Mouse (Mus musculus) lung, postnatal 0 days (tissue): Measurements from ENCODE around the gene Igll1. TPM values are rescaled to one million over a fixed set of nuclear protein-coding genes. Genes with fewer than 3 reads are reported as not detected.
"Not testable (repeated sequence)": the region's sequence is repeated elsewhere in the genome, so short reads cannot be mapped to it uniquely, and the experiment has no call there.

Experiments used
- ATAC-seq: fragments of 200-750 bp; cut with Nextera tagmentation; 2 replicates; pipeline ENCODE4 v1.8.0; 2017; ENCODE audit warnings: moderate library complexity
- DNase-seq: peaks from one replicate; pipeline ENCODE4 v3.0.0-alpha.2; 2016; ENCODE audit warnings: low spot score
- H3K27ac ChIP-seq: fragments of 300-500 bp; sonication (generic); 2 replicates; pipeline ENCODE4 v1.5.1; 2014; ENCODE audit warnings: antibody characterized with exemption, mild to moderate bottlenecking, low read length, mixed read lengths
- H3K27me3 ChIP-seq: fragments of 300-500 bp; sonication (generic); replicated peaks from 2 replicates; pipeline ENCODE4 v1.6.1; 2014; ENCODE audit warnings: low read length, mixed read lengths; ENCODE audit not compliant: insufficient read depth
- H3K36me3 ChIP-seq: fragments of 300-500 bp; sonication (generic); 2 replicates; pipeline ENCODE4 v1.6.1; 2014; ENCODE audit warnings: low read length, mixed read lengths; ENCODE audit not compliant: insufficient read depth
- H3K4me1 ChIP-seq: fragments of 300-500 bp; sonication (generic); 2 replicates; pipeline ENCODE4 v1.6.1; 2014; ENCODE audit warnings: antibody characterized with exemption, low read depth, low read length, mixed read lengths; ENCODE audit not compliant: insufficient read depth
- H3K4me2 ChIP-seq: fragments of 300-500 bp; sonication (generic); replicated peaks from 2 replicates; pipeline ENCODE4 v1.6.1; 2014; ENCODE audit warnings: low read depth, mild to moderate bottlenecking, low read length, moderate library complexity, mixed read lengths
- H3K4me3 ChIP-seq: fragments of 300-500 bp; sonication (generic); 2 replicates; pipeline ENCODE4 v1.5.1; 2014; ENCODE audit warnings: low read depth, low read length
- H3K9ac ChIP-seq: fragments of 300-500 bp; sonication (generic); replicated peaks from 2 replicates; pipeline ENCODE4 v1.6.1; 2014; ENCODE audit warnings: low read depth, mild to moderate bottlenecking
- H3K9me3 ChIP-seq: fragments of 300-500 bp; sonication (generic); 2 replicates; pipeline ENCODE4 v1.6.1; 2016; ENCODE audit warnings: low read length, mixed read lengths
- CTCF ChIP-seq: IDR thresholded peaks from 2 replicates; pipeline ENCODE4 v1.5.1; 2016; ENCODE audit warnings: antibody characterized with exemption, mild to moderate bottlenecking
- EP300 ChIP-seq: IDR thresholded peaks from 2 replicates; pipeline ENCODE4 v1.6.1; 2016; ENCODE audit warnings: antibody characterized with exemption, mild to moderate bottlenecking, control low read depth
- WGBS: fragments of 180-500 bp; shearing (Covaris S2); extraction: QIAGEN DNeasy Blood & Tissue Kit; methylation state at CpG from one replicate; pipeline ENCODE4 v1.1.7; 2014; 5-methylcytosine and 5-hydroxymethylcytosine counted together
- polyA plus RNA-seq: library from polyadenylated mRNA; unstranded; fragments of >200 nt; fragmentation: Nextera tagmentation; extraction: Ambion mirVana; gene quantifications from 2 replicates; pipeline ENCODE4 v1.2.1, GENCODE M21; 2015

Gene Igll1
- polyA plus RNA-seq, 1 experiment from 2014 or later, result 0.60 TPM

GRCm38 (mm10) chr16:16856731-16857476, 6.9 kb downstream of the Igll1 start:
- 75% methylated on average over 13 of the region's 13 CpGs for WGBS
- ATAC-seq, result no peak
- H3K9me3 ChIP-seq, result no peaks in the 10 kb centered on the region
- no peak overlapping the region for H3K9ac ChIP-seq
- TF ChIP-seq EP300 (no peak), CTCF (no peak)
- H3K36me3 ChIP-seq, result no peaks in the 10 kb centered on the region
- H3K27me3 ChIP-seq, result no peaks in the 10 kb centered on the region
- no peak overlapping the region for H3K4me2 ChIP-seq
- no peak overlapping the region for H3K4me3 ChIP-seq
- no peak for DNase-seq
- no peak overlapping the region for H3K27ac ChIP-seq
- H3K4me1 ChIP-seq, result no peaks in the 10 kb centered on the region

GRCm38 (mm10) chr16:16856054-16856453, 7.7 kb downstream of the Igll1 start:
- H3K4me1 ChIP-seq, ATAC-seq, H3K9ac ChIP-seq, H3K9me3 ChIP-seq, H3K4me3 ChIP-seq, H3K4me2 ChIP-seq, H3K36me3 ChIP-seq, DNase-seq, H3K27ac ChIP-seq, H3K27me3 ChIP-seq: not testable (repeated sequence)
- WGBS, result 77% methylated on average over 9 of the region's 9 CpGs

- Histone ChIP-seq H3K4me3 (no peak overlapping the region), H3K4me2 (no peak overlapping the region), H3K9ac (no peak overlapping the region), H3K27ac (no peak overlapping the region), H3K9me3 (no peaks in the 10 kb centered on the region), H3K27me3 (no peaks in the 10 kb centered on the region), H3K4me1 (no peaks in the 10 kb centered on the region), H3K36me3 (no peaks in the 10 kb centered on the region)
- WGBS, result 94% methylated on average over 1 of the region's 1 CpGs
- no peak for ATAC-seq
- DNase-seq, result no peak
- TF ChIP-seq CTCF (no peak), EP300 (no peak)
Measured at GRCm38 (mm10) chr16:16855541-16855940, 8.2 kb downstream of the Igll1 start.

GRCm38 (mm10) chr16:16854836-16855235, 8.9 kb downstream of the Igll1 start:
- 23% methylated on average over 6 of the region's 6 CpGs for WGBS
- H3K4me3 ChIP-seq, result no peak overlapping the region

GRCm38 (mm10) chr16:16852411-16852810, 11.4 kb downstream of the Igll1 start:
- no peak overlapping the region for H3K9ac ChIP-seq
- H3K4me1 ChIP-seq, result no peaks in the 10 kb centered on the region
- H3K36me3 ChIP-seq, result no peaks in the 10 kb centered on the region
- H3K27ac ChIP-seq, result no peak overlapping the region
- no peaks in the 10 kb centered on the region for H3K9me3 ChIP-seq
- no peak for DNase-seq
- no peaks in the 10 kb centered on the region for H3K27me3 ChIP-seq
- 82% methylated on average over 3 of the region's 3 CpGs for WGBS
- TF ChIP-seq CTCF (no peak), EP300 (no peak)
- H3K4me2 ChIP-seq, result no peak overlapping the region
- no peak overlapping the region for H3K4me3 ChIP-seq
- ATAC-seq, result no peak

More at GRCm38 (mm10) chr16:16854836-16855235, 8.9 kb downstream of the Igll1 start:
- Histone ChIP-seq H3K27ac (no peak overlapping the region), H3K9ac (no peak overlapping the region), H3K36me3 (no peaks in the 10 kb centered on the region), H3K4me2 (no peak overlapping the region), H3K27me3 (no peaks in the 10 kb centered on the region), H3K9me3 (no peaks in the 10 kb centered on the region), H3K4me1 (no peaks in the 10 kb centered on the region)
- DNase-seq, result peak; percentile 71
- ATAC-seq, result no peak
- peak; percentile 80 for TF ChIP-seq CTCF
- TF ChIP-seq EP300, result no peak

GRCm38 (mm10) chr16:16849196-16849595, 14.6 kb downstream of the Igll1 start:
- no peak for ATAC-seq
- no peak overlapping the region for H3K27ac ChIP-seq

More at GRCm38 (mm10) chr16:16849196-16849595, 14.6 kb downstream of the Igll1 start:
- Histone ChIP-seq H3K4me3 (no peak overlapping the region), H3K9me3 (no peaks in the 10 kb centered on the region), H3K27me3 (no peaks in the 10 kb centered on the region), H3K9ac (no peak overlapping the region), H3K36me3 (no peaks in the 10 kb centered on the region), H3K4me2 (no peak overlapping the region), H3K4me1 (no peaks in the 10 kb centered on the region)
- no peak for DNase-seq
- TF ChIP-seq CTCF (peak; percentile 16; the same call in 1 of the 2 replicates), EP300 (no peak)
